ENCODE assay signal across 8 mouse cellular contexts in genomic region chr11:117782705-117783034, GRCm38 (mm10). TPM values are rescaled to one million over a fixed set of nuclear protein-coding genes. Genes with fewer than 3 reads are reported as not detected.
A peak's percentile ranks its signal among the peaks of the same experiment; 100 is the strongest.
DNase-seq lines count a peak whose midpoint lies in the region; ATAC-seq and TF ChIP-seq lines count a peak whose summit lies in the region.

No protein-coding gene starts in this region.

- no peak for TF ChIP-seq CTCF in heart, postnatal 0 days (IDR thresholded peaks at IDR 0.05; ENCODE audit: low read depth)

- H3K9ac ChIP-seq in heart, postnatal 0 days (replicated peaks; ENCODE audit: low read depth, low read length), result peak overlapping the region; percentile 44
- peak overlapping the region; percentile 63 for H3K9ac ChIP-seq in hindbrain, embryonic 13.5 days
- peak overlapping the region; percentile 39; the same call in 1 of the 2 replicates for H3K9ac ChIP-seq in midbrain, embryonic 12.5 days (replicated peaks)

- TF ChIP-seq EP300 in heart, postnatal 0 days (IDR thresholded peaks at IDR 0.05; ENCODE audit: low read depth), result no peak

- WGBS in heart, postnatal 0 days, result 57% methylated on average over 9 of the region's 9 CpGs
- WGBS in hindbrain, embryonic 13.5 days, result 48% methylated on average over 9 of the region's 9 CpGs
- WGBS in midbrain, embryonic 12.5 days, result 41% methylated on average over 9 of the region's 9 CpGs

- no peak for DNase-seq in heart, postnatal 0 days (ENCODE audit: low spot score)
- DNase-seq in heart, postnatal 36 days, result no peak
- peak; percentile 18 for DNase-seq in MN1 (ENCODE audit: low spot score)
- DNase-seq in right cerebral cortex, postnatal 25 days, result no peak
- DNase-seq in adrenal gland, adult 18-20 months (ENCODE audit: low spot score in 2 of 2), result no peak

- intact Hi-C loops in heart, postnatal 36 days (cut with DNase I), result loop anchor here (2.0 kb wide), 1 partner anchor 42 kb away; the partner anchor contains the start of gene Afmid

- peak overlapping the region; percentile 54 for H3K4me3 ChIP-seq in heart, postnatal 0 days (ENCODE audit: low read depth, low read length)
- peak overlapping the region; percentile 23; the same call in 1 of the 2 replicates for H3K4me3 ChIP-seq in hindbrain, embryonic 13.5 days
- H3K4me3 ChIP-seq in midbrain, embryonic 12.5 days, result peak overlapping the region; percentile 31

- no peaks in the 10 kb centered on the region for H3K27me3 ChIP-seq in heart, postnatal 0 days (ENCODE audit: control insufficient read depth, insufficient read depth, low read length)
- H3K27me3 ChIP-seq in hindbrain, embryonic 13.5 days, result peaks cover 66% of the 10 kb centered on the region
- H3K27me3 ChIP-seq in midbrain, embryonic 12.5 days, result peaks cover 66% of the 10 kb centered on the region

- H3K9me3 ChIP-seq in heart, postnatal 0 days (replicated peaks; ENCODE audit: control insufficient read depth, low read length), result no peaks in the 10 kb centered on the region
- no peaks in the 10 kb centered on the region for H3K9me3 ChIP-seq in hindbrain, embryonic 13.5 days
- no peaks in the 10 kb centered on the region for H3K9me3 ChIP-seq in midbrain, embryonic 12.5 days

- no peak for ATAC-seq in heart, postnatal 0 days (ENCODE audit: insufficient read depth, low read depth)
- ATAC-seq in hindbrain, embryonic 13.5 days (ENCODE audit: low FRiP score), result no peak
- ATAC-seq in midbrain, embryonic 12.5 days (ENCODE audit: low FRiP score, low read depth), result no peak
- no peak for ATAC-seq in monocyte, adult 5-6 weeks (replicated peaks; ENCODE audit: insufficient number of reproducible peaks, low FRiP score, low TSS enrichment, poor library complexity, severe bottlenecking)

- H3K36me3 ChIP-seq in heart, postnatal 0 days (replicated peaks; ENCODE audit: control insufficient read depth, insufficient read depth, low read length), result no peaks in the 10 kb centered on the region; the same call in 1 of the 2 replicates
- H3K36me3 ChIP-seq in hindbrain, embryonic 13.5 days, result no peaks in the 10 kb centered on the region
- H3K36me3 ChIP-seq in midbrain, embryonic 12.5 days, result no peaks in the 10 kb centered on the region

- peaks cover 30% of the 10 kb centered on the region for H3K4me1 ChIP-seq in heart, postnatal 0 days (ENCODE audit: control insufficient read depth, insufficient read depth)
- H3K4me1 ChIP-seq in hindbrain, embryonic 13.5 days (replicated peaks), result peaks cover 51% of the 10 kb centered on the region
- H3K4me1 ChIP-seq in midbrain, embryonic 12.5 days, result peaks cover 37% of the 10 kb centered on the region

- H3K27ac ChIP-seq in heart, postnatal 0 days (ENCODE audit: low read depth), result peak overlapping the region; percentile 97
- 0 out of 2 replicates have a peak overlapping the region, but pooled peaks have one; percentile 18 for H3K27ac ChIP-seq in hindbrain, embryonic 13.5 days
- no peak overlapping the region for H3K27ac ChIP-seq in midbrain, embryonic 12.5 days (replicated peaks)

- H3K4me2 ChIP-seq in heart, postnatal 0 days (ENCODE audit: low read depth, low read length), result peak overlapping the region; percentile 88
- peak overlapping the region; percentile 51 for H3K4me2 ChIP-seq in hindbrain, embryonic 13.5 days
- peak overlapping the region; percentile 55 for H3K4me2 ChIP-seq in midbrain, embryonic 12.5 days (replicated peaks)

RNA-seq across cellular contexts. Expression of gene Tmc6, which starts 0.7 kb away (rescaled TPM):
- 23.4 and 31.8 TPM in 2 replicates for total RNA-seq in heart, postnatal 0 days (2014; rRNA removed; ENCODE audit: low replicate concordance)
- polyA plus RNA-seq in heart, postnatal 0 days (2015; fragmentation: Nextera tagmentation; extraction: Ambion mirVana), result 16.3 and 20.4 TPM in 2 replicates
- 10 to 100 TPM; 11.2 to 18.4 TPM for total RNA-seq in heart, postnatal 36 days (2021)
- polyA plus RNA-seq in hindbrain, embryonic 13.5 days (2015; fragmentation: Nextera tagmentation; extraction: Ambion mirVana), result 5.3 TPM in 2 replicates
- polyA plus RNA-seq in midbrain, embryonic 12.5 days (2016; fragmentation: Nextera tagmentation; extraction: Ambion mirVana), result 6.5 and 6.6 TPM in 2 replicates
- total RNA-seq in monocyte, adult 5-6 weeks (2017), result 81.0 to 99.7 TPM (median 93.0 TPM) in 3 replicates
- 10 to 100 TPM; 24.1 to 27.0 TPM for total RNA-seq in adrenal gland, adult 18-20 months (2021)

RNA-seq across cellular contexts. Expression of gene Tmc8, which starts 0.8 kb away (rescaled TPM):
- total RNA-seq in heart, postnatal 0 days (2014; rRNA removed; ENCODE audit: low replicate concordance), result 2.6 and 8.7 TPM in 2 replicates
- 1.4 and 2.3 TPM in 2 replicates for polyA plus RNA-seq in heart, postnatal 0 days (2015; fragmentation: Nextera tagmentation; extraction: Ambion mirVana)
- total RNA-seq in heart, postnatal 36 days (2021), result 1 to 10 TPM; 4.0 to 4.1 TPM
- polyA plus RNA-seq in hindbrain, embryonic 13.5 days (2015; fragmentation: Nextera tagmentation; extraction: Ambion mirVana), result 0.75 and 1.5 TPM in 2 replicates
- polyA plus RNA-seq in midbrain, embryonic 12.5 days (2016; fragmentation: Nextera tagmentation; extraction: Ambion mirVana), result 0.37 and 0.92 TPM in 2 replicates
- 11.8 to 27.8 TPM (median 18.2 TPM) in 3 replicates for total RNA-seq in monocyte, adult 5-6 weeks (2017)
- total RNA-seq in adrenal gland, adult 18-20 months (2021), result 1 to 10 TPM; 3.2 to 4.3 TPM

RNA-seq across cellular contexts. Expression of gene 6030468B19Rik, which starts 14.8 kb away (rescaled TPM):
- total RNA-seq in heart, postnatal 0 days (2014; rRNA removed; ENCODE audit: low replicate concordance), result not detected in 2 replicates
- polyA plus RNA-seq in heart, postnatal 0 days (2015; fragmentation: Nextera tagmentation; extraction: Ambion mirVana), result not detected in 2 replicates
- total RNA-seq in heart, postnatal 36 days (2021), result not detected
- not detected in 2 replicates for polyA plus RNA-seq in hindbrain, embryonic 13.5 days (2015; fragmentation: Nextera tagmentation; extraction: Ambion mirVana)
- 0.28 TPM in 1 of 2 replicates, not detected in the other for polyA plus RNA-seq in midbrain, embryonic 12.5 days (2016; fragmentation: Nextera tagmentation; extraction: Ambion mirVana)
- total RNA-seq in monocyte, adult 5-6 weeks (2017), result not detected in 3 replicates
- total RNA-seq in adrenal gland, adult 18-20 months (2021), result not detected

RNA-seq across cellular contexts. Expression of gene Gm20708, which starts 26.8 kb away (rescaled TPM):
- 2.6 TPM in 1 of 2 replicates, not detected in the other for total RNA-seq in heart, postnatal 0 days (2014; rRNA removed; ENCODE audit: low replicate concordance)
- polyA plus RNA-seq in heart, postnatal 0 days (2015; fragmentation: Nextera tagmentation; extraction: Ambion mirVana), result 0.52 and 0.68 TPM in 2 replicates
- total RNA-seq in heart, postnatal 36 days (2021), result 1 to 10 TPM in 1 of 2 experiments, not detected in 1; 1.1 TPM
- 0.70 and 0.74 TPM in 2 replicates for polyA plus RNA-seq in hindbrain, embryonic 13.5 days (2015; fragmentation: Nextera tagmentation; extraction: Ambion mirVana)
- polyA plus RNA-seq in midbrain, embryonic 12.5 days (2016; fragmentation: Nextera tagmentation; extraction: Ambion mirVana), result 0.56 TPM in 1 of 2 replicates, not detected in the other
- 3.7 to 10.5 TPM (median 5.6 TPM) in 3 replicates for total RNA-seq in monocyte, adult 5-6 weeks (2017)
- total RNA-seq in adrenal gland, adult 18-20 months (2021), result under 1 TPM in 1 of 2 experiments, not detected in 1; 0.80 TPM

RNA-seq across cellular contexts. Expression of gene Syngr2, which starts 26.8 kb away (rescaled TPM):
- total RNA-seq in heart, postnatal 0 days (2014; rRNA removed; ENCODE audit: low replicate concordance), result 151 TPM in 2 replicates
- 95.2 and 105 TPM in 2 replicates for polyA plus RNA-seq in heart, postnatal 0 days (2015; fragmentation: Nextera tagmentation; extraction: Ambion mirVana)
- 100 to 1,000 TPM; 109 to 119 TPM for total RNA-seq in heart, postnatal 36 days (2021)
- polyA plus RNA-seq in hindbrain, embryonic 13.5 days (2015; fragmentation: Nextera tagmentation; extraction: Ambion mirVana), result 14.6 and 16.5 TPM in 2 replicates
- polyA plus RNA-seq in midbrain, embryonic 12.5 days (2016; fragmentation: Nextera tagmentation; extraction: Ambion mirVana), result 26.2 and 27.0 TPM in 2 replicates
- total RNA-seq in monocyte, adult 5-6 weeks (2017), result 134 to 139 TPM (median 137 TPM) in 3 replicates
- 100 to 1,000 TPM in 1 of 2 experiments, 10 to 100 TPM in 1; 65.4 to 101 TPM for total RNA-seq in adrenal gland, adult 18-20 months (2021)
